Mouse (Mus musculus) intestine, embryonic 14.5 days (tissue): Measurements from ENCODE around the gene Csf1. TPM values are rescaled to one million over a fixed set of nuclear protein-coding genes. Genes with fewer than 3 reads are reported as not detected.
"Not testable (repeated sequence)": the region's sequence is repeated elsewhere in the genome, so short reads cannot be mapped to it uniquely, and the experiment has no call there.

Experiments used
- ATAC-seq: fragments of 200-750 bp; cut with Nextera tagmentation; replicated peaks from 2 replicates; pipeline ENCODE4 v1.8.0; 2017; ENCODE audit warnings: low read depth, moderate number of reproducible peaks, moderate TSS enrichment, moderate library complexity; ENCODE audit not compliant: low FRiP score, low TSS enrichment
- DNase-seq: peaks from one replicate; pipeline ENCODE4 v3.0.0-alpha.2; 2018; ENCODE audit warnings: low spot score
- H3K27ac ChIP-seq: fragments of 300-500 bp; sonication (generic); 2 replicates; pipeline ENCODE4 v1.5.1; 2014; ENCODE audit warnings: low read depth, mild to moderate bottlenecking, control low read depth
- H3K27me3 ChIP-seq: fragments of 300-500 bp; sonication (generic); replicated peaks from 2 replicates; pipeline ENCODE4 v1.6.1; 2014; ENCODE audit warnings: low read length, control low read depth; ENCODE audit not compliant: control insufficient read depth, insufficient read depth
- H3K36me3 ChIP-seq: fragments of 300-500 bp; sonication (generic); 2 replicates; pipeline ENCODE4 v1.6.1; 2014; ENCODE audit warnings: low read length, control low read depth; ENCODE audit not compliant: control insufficient read depth, insufficient read depth
- H3K4me1 ChIP-seq: fragments of 300-500 bp; sonication (generic); replicated peaks from 2 replicates; pipeline ENCODE4 v1.6.1; 2014; ENCODE audit warnings: low read length, control low read depth, mixed read lengths; ENCODE audit not compliant: control insufficient read depth, insufficient read depth
- H3K4me2 ChIP-seq: fragments of 300-500 bp; sonication (generic); 2 replicates; pipeline ENCODE4 v1.6.1; 2014; ENCODE audit warnings: low read length
- H3K4me3 ChIP-seq: fragments of 300-500 bp; sonication (generic); 2 replicates; pipeline ENCODE4 v1.5.1; 2014; ENCODE audit warnings: low read depth, low read length, control low read depth, mixed read lengths
- H3K9ac ChIP-seq: fragments of 300-500 bp; sonication (generic); 2 replicates; pipeline ENCODE4 v1.6.1; 2014; ENCODE audit warnings: mild to moderate bottlenecking, low read length
- H3K9me3 ChIP-seq: fragments of 300-500 bp; sonication (generic); 2 replicates; pipeline ENCODE4 v1.6.1; 2016; ENCODE audit warnings: low read length, control low read depth; ENCODE audit not compliant: control insufficient read depth
- WGBS: fragments of 180-500 bp; shearing (Covaris S2); extraction: QIAGEN DNeasy Blood & Tissue Kit; methylation state at CpG from one replicate; pipeline ENCODE4 v1.1.7; 2014; 5-methylcytosine and 5-hydroxymethylcytosine counted together
- polyA plus RNA-seq: library from polyadenylated mRNA; unstranded; fragments of >200 nt; fragmentation: Nextera tagmentation; extraction: Ambion mirVana; gene quantifications from 2 replicates; pipeline ENCODE4 v1.2.1, GENCODE M21; 2014

The Csf1 gene
- polyA plus RNA-seq, 1 experiment from 2014 or later: 13.3 TPM

DNA sequence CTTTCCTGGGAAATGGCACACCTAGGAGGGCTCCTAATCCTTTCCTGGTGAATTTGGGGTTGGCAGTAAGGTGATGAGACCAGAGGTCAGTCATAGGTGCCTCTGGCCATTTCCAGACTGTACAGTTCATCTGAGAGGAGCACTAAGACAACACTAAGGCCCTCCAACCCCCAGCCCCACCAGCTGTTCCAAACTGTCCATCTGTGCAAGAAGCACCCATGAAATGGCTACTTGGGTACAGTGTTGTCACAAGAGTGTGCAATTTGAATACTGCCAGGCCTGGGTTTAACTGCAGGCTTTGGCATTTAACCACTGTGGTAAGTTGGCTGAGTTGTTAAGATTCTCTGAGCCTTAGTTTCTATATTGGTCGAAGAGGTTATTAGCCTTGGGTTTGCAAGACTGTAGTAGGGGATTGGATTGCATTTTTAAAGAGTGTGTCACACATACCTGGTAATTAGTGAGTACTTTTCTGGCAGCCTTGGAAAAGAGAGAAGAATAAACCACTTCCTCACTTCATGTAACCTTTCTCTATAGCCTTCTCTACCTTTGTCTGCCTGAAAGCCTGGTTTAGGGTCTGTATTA is 22.6 kb downstream of the Csf1 start:
- Histone ChIP-seq H3K9ac (no peak overlapping the region), H3K9me3 (no peaks in the 10 kb centered on the region), H3K27ac (no peak overlapping the region), H3K27me3 (no peaks in the 10 kb centered on the region), H3K4me3 (no peak overlapping the region), H3K4me2 (no peak overlapping the region), H3K4me1 (peaks cover 28% of the 10 kb centered on the region), H3K36me3 (peaks cover 11% of the 10 kb centered on the region)
- 87% methylated on average over 1 of the region's 1 CpGs for WGBS
- ATAC-seq (no peak), DNase-seq (no peak)

DNA sequence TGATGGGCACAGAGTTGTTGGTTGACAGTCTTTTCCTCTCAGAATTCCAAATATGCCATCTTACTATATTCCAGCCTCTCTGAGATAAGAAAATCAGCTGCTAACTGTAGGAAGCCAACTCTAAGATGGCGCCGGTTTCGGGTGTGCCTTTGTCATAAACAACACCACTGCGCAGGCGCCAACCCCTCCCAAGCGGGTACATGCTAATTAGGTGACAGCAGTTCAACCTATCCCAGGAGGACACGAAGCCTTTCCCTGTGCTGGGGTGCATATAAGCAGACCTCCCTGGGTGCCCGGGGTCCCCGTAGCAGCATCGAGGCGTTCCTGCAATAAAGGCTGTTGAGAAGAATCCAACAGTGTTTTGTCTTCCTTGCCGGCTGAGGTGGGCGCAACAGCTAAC is 24.6 kb downstream of the Csf1 start:
- 97% methylated on average over 13 of the region's 13 CpGs for WGBS
- not testable (repeated sequence) for ATAC-seq, H3K27me3 ChIP-seq, H3K36me3 ChIP-seq, H3K27ac ChIP-seq, H3K9me3 ChIP-seq, H3K9ac ChIP-seq, H3K4me3 ChIP-seq, DNase-seq, H3K4me2 ChIP-seq
- H3K4me1 ChIP-seq: peaks cover 13% of the 10 kb centered on the region

DNA sequence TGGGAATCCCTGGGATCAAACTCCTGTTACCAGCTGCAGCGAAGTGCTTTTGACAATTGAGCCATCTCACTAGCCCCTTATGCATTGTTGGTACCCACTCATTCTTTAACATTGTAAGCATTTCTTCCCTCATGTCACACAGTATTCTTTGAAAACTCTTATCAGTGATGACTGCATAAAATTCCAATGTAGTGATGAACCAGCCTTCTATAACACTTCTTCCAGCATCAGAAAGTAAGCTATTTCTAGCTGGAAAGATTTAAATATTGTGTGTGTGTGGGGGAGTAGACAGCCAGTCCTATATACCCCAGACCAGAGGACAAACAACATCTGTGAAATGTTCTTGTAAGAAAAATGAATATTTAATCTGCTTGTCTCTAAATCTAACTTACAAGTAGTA is 26.9 kb downstream of the Csf1 start:
- no peak overlapping the region for H3K4me2 ChIP-seq
- H3K9ac ChIP-seq: no peak overlapping the region
- H3K4me1 ChIP-seq: no peaks in the 10 kb centered on the region
- 65% methylated on average over 1 of the region's 1 CpGs for WGBS
- ATAC-seq: no peak
- no peaks in the 10 kb centered on the region for H3K36me3 ChIP-seq
- no peak overlapping the region for H3K27ac ChIP-seq
- no peaks in the 10 kb centered on the region for H3K27me3 ChIP-seq
- H3K4me3 ChIP-seq: no peak overlapping the region
- no peaks in the 10 kb centered on the region for H3K9me3 ChIP-seq
- DNase-seq: no peak

DNA sequence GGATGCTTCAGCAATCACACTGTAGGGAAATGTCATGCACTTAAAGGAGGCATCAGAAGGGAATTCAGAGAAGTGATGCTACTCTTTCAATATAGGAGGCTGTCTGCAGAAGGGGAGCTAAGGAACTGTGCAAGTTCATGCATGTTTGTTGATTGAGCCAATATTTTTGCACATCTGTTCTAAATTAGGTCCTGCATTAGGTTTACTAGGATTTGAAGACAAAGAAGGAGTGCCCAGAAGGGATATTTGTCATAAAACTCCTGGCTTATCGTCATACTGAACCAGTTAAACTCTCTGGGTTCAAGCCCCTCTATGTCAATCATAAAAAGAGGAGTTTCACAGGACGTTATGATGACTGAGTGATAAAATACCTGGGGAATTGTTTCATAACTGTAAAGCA is 30.0 kb downstream of the Csf1 start:
- no peak overlapping the region for H3K9ac ChIP-seq
- H3K4me3 ChIP-seq: no peak overlapping the region
- no peak for DNase-seq
- no peaks in the 10 kb centered on the region for H3K9me3 ChIP-seq
- no peaks in the 10 kb centered on the region for H3K27me3 ChIP-seq
- ATAC-seq: no peak
- no peak overlapping the region for H3K27ac ChIP-seq
- no peak overlapping the region for H3K4me2 ChIP-seq
- 79% methylated on average over 2 of the region's 2 CpGs for WGBS
- H3K4me1 ChIP-seq: no peaks in the 10 kb centered on the region
- no peaks in the 10 kb centered on the region for H3K36me3 ChIP-seq

DNA sequence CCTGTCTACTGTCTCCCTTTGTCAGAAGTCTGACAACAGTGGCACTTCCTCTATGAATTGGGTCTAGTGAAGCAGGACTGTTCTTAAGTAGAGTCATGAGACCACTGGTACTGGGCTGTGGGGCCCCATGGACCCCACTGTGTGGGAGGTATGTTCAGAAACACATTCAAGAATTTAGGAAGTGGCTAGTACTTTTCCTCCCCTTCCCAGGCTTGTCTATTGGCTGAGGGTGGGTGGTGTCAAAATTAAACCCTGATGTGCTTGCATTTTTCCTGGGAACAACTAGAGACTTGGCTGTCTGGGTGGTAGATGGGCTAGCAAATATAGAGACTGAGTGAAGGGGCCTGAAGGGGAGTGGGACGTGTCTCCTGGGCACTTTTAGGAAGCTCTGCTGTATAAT is 31.8 kb downstream of the Csf1 start:
- no peaks in the 10 kb centered on the region for H3K4me1 ChIP-seq
- no peaks in the 10 kb centered on the region for H3K9me3 ChIP-seq
- H3K27me3 ChIP-seq: no peaks in the 10 kb centered on the region
- no peaks in the 10 kb centered on the region for H3K36me3 ChIP-seq
- DNase-seq (no peak), ATAC-seq (no peak)
- H3K27ac ChIP-seq: no peak overlapping the region
- WGBS: 44% methylated on average over 1 of the region's 1 CpGs
- H3K9ac ChIP-seq: no peak overlapping the region
- H3K4me3 ChIP-seq: no peak overlapping the region
- H3K4me2 ChIP-seq: no peak overlapping the region

DNA sequence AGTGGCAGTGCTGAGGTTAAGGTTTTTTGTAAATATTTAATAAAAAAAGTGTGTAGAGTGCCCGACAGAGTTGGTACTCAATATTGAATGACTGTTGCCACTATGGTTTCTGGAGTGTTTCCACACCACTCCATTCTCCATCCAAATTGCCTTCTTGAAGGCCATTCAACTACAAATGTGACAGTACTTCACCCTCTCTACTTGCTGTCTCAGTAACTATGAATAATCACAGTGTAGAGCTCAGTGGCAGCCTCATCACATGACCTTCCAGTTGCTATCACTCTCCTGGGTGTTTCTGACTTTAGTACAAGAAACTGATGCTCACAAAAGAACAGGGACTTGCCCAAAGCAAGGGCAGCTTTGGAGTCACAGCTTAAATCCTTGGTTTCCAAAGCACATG is 44.3 kb downstream of the Csf1 start:
- Histone ChIP-seq H3K4me2 (no peak overlapping the region), H3K4me3 (no peak overlapping the region), H3K36me3 (no peaks in the 10 kb centered on the region), H3K4me1 (peaks cover 14% of the 10 kb centered on the region), H3K27me3 (no peaks in the 10 kb centered on the region), H3K9ac (no peak overlapping the region), H3K27ac (no peak overlapping the region), H3K9me3 (no peaks in the 10 kb centered on the region)
- ATAC-seq: no peak
- 37% methylated on average over 1 of the region's 1 CpGs for WGBS
- DNase-seq: no peak

DNA sequence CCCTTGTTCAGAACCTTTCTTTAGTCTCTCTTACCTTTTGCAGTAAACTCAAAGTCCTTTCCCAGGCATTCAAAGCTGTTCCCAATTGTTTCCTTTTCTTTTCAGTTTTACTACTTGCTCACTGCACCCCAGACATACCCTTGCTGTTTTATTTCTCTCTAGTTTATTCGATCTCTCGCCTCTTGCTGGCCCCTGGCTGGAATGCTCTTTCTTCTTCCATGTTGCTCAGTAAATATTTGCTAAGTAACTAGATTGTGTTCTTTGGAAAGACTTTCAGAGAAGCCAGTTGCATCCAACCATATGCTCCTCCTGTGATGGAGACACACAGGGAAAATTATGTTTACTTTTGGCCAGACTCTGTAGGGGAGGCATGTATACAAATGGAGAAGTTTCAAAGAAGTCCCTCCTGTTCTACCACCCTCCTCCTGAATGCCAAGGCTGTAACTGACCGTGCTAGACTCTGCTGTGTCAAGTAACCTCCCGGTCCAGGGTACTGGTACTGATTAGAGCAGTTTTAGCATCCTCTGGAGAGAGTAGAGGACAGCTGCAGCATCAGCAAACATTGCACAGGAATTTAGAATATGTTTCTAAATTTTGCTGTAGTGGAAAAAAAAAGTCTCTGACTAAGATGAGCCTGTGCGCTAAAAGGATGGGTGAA is 45.9 kb downstream of the Csf1 start:
- peak overlapping the region; percentile 1; the same call in 1 of the 2 replicates for H3K27ac ChIP-seq
- H3K4me2 ChIP-seq: no peak overlapping the region
- peaks cover 14% of the 10 kb centered on the region for H3K4me1 ChIP-seq
- no peak for DNase-seq
- no peaks in the 10 kb centered on the region for H3K27me3 ChIP-seq
- H3K9ac ChIP-seq: no peak overlapping the region
- 24% methylated on average over 5 of the region's 5 CpGs for WGBS
- ATAC-seq: no peak
- H3K36me3 ChIP-seq: no peaks in the 10 kb centered on the region
- no peaks in the 10 kb centered on the region for H3K9me3 ChIP-seq
- no peak overlapping the region for H3K4me3 ChIP-seq

DNA sequence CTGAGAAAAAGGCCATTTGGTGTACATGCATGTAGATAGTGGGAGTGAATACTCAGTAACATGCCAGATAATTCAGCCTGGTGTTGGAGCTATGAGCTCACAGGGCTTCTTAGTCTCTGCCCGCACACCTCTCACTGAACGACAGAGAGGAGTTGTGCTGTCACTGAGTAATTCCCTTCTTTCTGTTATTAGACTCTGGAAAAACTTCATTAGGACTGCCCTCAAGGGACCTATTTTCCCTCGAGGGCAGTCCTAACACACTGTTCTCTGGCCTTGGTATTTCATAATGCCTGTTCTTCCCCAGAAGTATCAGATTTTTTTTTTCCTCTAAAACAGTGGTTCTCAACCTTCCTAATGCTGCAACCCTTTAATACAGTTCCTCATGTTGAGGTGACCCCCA is 48.2 kb downstream of the Csf1 start:
- ATAC-seq: no peak
- 58% methylated on average over 3 of the region's 3 CpGs for WGBS
- no peak overlapping the region for H3K4me2 ChIP-seq

DNA sequence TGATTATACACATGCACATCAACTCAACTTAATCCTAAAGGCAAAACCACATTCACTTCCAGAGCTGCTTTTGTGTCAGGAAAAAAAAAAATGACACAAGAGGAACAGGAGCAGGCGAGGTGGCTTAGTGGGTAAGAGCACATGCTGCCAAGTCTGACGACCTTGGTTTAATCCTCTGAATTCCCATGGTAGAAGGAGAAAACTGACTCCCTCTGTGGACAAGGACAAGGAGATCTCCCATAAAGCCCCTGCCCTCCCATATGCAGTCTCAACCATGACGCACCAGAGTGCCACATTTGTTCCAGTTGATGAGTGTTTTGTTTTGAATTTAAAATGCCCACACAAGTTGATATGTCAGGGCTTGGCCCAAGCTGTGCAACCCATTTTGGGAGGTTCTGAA is 51.1 kb downstream of the Csf1 start:
- peaks cover 3% of the 10 kb centered on the region; the same call in 1 of the 2 replicates for H3K4me1 ChIP-seq
- no peaks in the 10 kb centered on the region for H3K9me3 ChIP-seq
- ATAC-seq: no peak
- H3K27me3 ChIP-seq: no peaks in the 10 kb centered on the region
- DNase-seq: no peak
- H3K27ac ChIP-seq: no peak overlapping the region
- H3K9ac ChIP-seq: no peak overlapping the region
- H3K4me2 ChIP-seq: no peak overlapping the region
- 56% methylated on average over 3 of the region's 3 CpGs for WGBS
- H3K4me3 ChIP-seq: no peak overlapping the region
- no peaks in the 10 kb centered on the region for H3K36me3 ChIP-seq

More for the DNA sequence above, 48.2 kb downstream of the Csf1 start:
- Histone ChIP-seq H3K27me3 (no peaks in the 10 kb centered on the region), H3K27ac (no peak overlapping the region), H3K36me3 (no peaks in the 10 kb centered on the region), H3K9me3 (no peaks in the 10 kb centered on the region), H3K4me1 (peaks cover 14% of the 10 kb centered on the region), H3K4me3 (no peak overlapping the region), H3K9ac (no peak overlapping the region)
- no peak for DNase-seq
